Mouse (Mus musculus): ENCODE data around the gene Dexi. TPM values are rescaled to one million over a fixed set of nuclear protein-coding genes. Genes with fewer than 3 reads are reported as not detected.

Dexi gene
- total RNA-seq, 2 experiments from 2014 or later = 68.7 to 72.3 TPM

DNA sequence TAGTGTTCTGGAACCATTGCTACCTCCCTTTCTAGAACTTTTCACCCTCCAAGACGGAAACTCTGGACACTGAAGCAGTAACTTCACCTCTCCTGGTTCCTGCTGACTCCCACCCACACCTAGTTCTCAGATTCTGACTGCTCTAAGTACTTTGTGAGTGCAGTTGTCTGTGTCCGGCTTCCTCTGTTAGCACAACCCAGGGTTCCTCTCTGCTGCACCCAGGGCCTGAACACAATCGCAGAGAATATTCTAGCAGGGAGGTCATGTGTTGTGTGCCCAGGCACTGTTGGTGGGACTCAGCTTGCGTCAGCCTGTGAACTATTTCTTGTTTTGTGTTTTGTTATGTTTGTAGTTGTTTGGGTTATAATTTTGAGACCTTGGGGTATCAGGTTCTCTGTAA lies 51.1 kb downstream of the Dexi start:
- DNase-seq (ENCODE audit: extremely low spot score in 1 of 2, low spot score in 2 of 2) = no peak
- intact Hi-C loops (cut with DNase I) = no loop called here
- no peak overlapping the region for H3K27ac ChIP-seq
- H3K4me3 ChIP-seq = no peak overlapping the region
- no peak for TF ChIP-seq CTCF (IDR thresholded peaks at IDR 0.05)

DNA sequence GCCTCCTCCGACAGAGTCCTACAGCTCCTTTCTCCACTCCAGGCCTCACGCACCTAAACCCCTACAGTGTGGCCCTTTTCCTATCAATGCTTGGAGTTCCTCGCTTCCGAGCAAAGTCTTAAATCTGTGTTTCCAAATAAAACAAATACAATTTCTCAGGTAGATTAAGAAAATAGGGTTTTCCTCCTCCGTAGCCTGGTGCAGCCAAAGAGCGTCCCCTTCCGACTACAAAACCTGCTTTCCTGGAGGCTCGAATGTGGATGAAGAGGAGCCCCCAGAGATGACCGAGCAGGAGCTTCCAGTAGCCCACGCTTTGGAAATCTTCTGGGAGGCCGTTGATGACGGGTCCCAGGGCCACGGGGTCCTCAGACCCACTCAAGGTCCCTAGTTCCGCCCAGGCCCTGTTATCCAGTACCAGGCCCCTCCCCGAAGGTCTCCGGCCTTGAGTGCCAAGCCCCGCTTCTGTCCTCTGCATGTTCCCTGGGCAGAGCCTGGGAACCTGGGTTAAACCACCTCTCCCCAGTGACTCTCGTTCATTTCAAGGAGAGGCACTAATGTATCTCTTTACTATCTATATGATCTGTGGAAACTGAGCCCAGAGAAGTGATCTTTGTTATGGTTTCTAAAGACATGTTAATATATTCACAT lies 52.2 kb downstream of the Dexi start:
- TF ChIP-seq CTCF (IDR thresholded peaks at IDR 0.05) = no peak
- no peak for DNase-seq (ENCODE audit: extremely low spot score in 1 of 2, low spot score in 2 of 2)
- Histone ChIP-seq H3K4me3 (no peak overlapping the region), H3K27ac (no peak overlapping the region)
- intact Hi-C loops (cut with DNase I) = no loop called here

DNA sequence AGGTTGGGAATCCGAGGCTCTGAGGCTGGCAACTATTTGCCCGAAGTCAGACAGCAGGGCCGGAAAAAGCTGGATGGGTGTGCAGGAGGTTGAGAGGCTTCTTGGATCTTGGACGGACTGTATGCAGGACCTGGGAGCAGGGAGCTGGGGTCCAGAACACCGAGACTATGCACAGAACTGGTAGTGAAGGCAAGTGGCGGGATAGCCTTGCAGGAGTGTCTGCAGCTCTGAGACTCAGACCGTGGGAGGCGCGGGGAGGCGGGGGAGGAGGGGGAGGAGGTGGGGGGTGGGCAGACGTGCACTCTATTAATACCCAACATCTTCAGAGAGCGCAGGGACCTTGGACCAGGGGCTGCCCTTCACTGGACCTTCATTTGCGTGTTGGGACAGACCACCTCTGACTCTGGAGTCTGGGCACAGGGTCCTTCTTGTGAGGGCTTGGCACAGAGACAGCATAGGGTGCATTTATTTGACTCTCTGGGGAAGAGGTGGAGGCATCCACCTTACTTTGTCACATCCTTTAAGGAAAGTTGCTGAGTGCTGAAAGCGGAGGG lies 52.9 kb downstream of the Dexi start:
- no peak for TF ChIP-seq CTCF (IDR thresholded peaks at IDR 0.05)
- Histone ChIP-seq H3K4me3 (no peak overlapping the region), H3K27ac (no peak overlapping the region)
- DNase-seq (ENCODE audit: extremely low spot score in 1 of 2, low spot score in 2 of 2) = no peak
- intact Hi-C loops (cut with DNase I) = no loop called here

DNA sequence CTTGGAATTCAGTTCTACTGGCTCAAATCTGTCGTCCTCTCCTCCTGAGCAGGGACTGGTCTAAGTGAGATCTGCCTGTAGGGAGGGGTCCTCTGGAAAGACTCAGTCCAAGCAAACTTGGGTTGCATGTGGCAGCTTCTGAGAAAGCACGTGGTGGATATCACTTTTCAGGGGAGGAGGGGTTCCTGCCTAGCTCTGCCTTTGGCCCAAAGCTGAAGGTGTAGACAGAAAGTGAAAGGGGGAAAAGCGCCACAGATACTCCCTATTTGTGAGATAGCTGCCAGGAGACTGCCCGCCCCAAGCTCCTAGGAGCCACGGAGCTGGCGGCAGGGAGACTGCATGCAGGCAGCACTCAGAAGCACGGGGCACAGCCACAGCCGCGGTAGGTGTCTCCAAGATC lies 53.4 kb downstream of the Dexi start:
- Histone ChIP-seq H3K4me3 (no peak overlapping the region), H3K27ac (no peak overlapping the region)
- TF ChIP-seq CTCF (IDR thresholded peaks at IDR 0.05) = no peak
- no peak for DNase-seq (ENCODE audit: extremely low spot score in 1 of 2, low spot score in 2 of 2)
- intact Hi-C loops (cut with DNase I) = no loop called here

DNA sequence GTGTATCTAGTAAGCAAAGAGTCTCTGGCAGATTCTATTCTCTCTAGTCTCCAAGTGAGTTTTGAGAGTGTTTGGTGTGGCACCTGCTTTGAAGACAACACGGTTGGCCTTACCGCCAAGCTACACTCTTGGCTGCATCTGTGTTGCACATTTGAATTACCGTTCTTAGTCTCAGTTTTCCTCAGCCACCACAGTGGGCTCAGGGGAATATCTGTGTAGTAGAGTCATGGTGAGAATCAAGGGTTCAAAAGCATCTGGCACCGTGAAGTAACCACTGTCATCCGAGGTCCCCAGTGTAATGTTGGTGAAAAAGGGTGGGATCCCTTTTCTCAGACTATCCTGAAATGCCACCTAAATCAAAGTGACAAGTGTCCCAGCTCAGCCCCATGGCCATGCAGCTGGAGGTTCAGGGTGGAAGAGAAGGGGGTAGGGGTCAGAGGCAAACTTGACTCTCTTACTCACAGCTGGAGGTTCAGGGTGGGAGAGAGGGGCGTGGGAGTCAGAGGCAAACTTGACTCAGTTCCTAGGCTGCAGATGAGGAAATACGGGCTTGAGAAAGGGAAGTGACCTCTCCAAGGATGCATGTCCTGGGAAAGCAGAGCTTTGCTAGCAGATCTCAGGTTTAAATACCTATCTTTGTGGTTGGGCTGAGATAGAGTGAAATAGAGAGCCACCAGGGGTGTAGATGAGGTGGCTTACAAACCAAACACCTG lies 53.9 kb downstream of the Dexi start:
- Histone ChIP-seq H3K4me3 (no peak overlapping the region), H3K27ac (no peak overlapping the region)
- DNase-seq (ENCODE audit: extremely low spot score in 1 of 2, low spot score in 2 of 2) = no peak
- intact Hi-C loops (cut with DNase I) = no loop called here
- TF ChIP-seq CTCF (IDR thresholded peaks at IDR 0.05) = no peak

DNA sequence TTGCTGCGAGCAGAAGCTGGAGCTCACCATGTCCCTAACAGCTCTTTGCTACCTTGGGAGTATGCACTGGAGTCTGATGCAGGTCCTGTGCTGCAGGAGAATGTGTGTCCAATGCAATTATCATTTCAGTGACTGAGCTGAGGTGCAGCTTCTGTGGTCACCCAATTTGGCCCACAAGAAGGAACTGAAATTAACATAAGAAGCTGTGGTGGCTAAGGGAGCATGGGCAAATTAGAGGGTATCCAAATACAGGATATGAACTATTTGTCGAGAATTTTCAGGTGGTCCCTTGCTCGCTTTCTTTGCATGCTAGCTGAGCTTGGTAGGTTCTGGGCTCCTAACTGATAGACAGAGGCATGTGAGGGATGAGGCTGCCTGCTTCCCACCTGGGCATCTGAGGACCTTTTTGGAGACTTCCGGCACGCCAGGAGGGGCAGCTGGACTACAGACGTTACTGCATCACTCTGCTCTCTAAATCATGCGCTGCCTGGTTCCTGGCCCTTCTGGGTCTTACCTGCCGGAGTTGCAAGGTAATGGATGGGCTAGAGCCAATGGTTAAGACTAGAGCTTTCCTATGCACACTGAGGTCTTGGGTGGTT lies 54.9 kb downstream of the Dexi start:
- H3K27ac ChIP-seq = no peak overlapping the region
- TF ChIP-seq CTCF (IDR thresholded peaks at IDR 0.05) = no peak
- H3K4me3 ChIP-seq = no peak overlapping the region
- intact Hi-C loops (cut with DNase I) = no loop called here
- DNase-seq (ENCODE audit: extremely low spot score in 1 of 2, low spot score in 2 of 2) = no peak

DNA sequence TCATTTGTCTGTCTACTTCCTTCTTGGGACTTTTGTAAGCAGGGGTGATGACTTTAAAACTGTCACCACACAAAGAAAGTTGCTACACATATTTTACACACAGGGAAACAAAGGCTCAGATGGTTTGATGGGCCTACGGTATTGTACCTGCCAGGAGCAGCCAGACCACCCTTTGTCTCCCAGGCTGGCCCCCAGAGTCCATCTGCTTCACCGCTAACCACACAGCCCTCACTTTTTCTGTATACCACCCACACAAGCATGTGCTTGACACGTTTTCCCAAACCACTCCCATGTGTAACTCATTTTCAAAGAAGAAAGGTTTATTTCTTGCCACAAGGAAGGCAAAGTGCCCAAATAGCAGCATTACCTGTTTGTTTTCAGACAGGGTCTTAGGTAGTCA lies 55.9 kb downstream of the Dexi start:
- no peak for DNase-seq (ENCODE audit: extremely low spot score in 1 of 2, low spot score in 2 of 2)
- TF ChIP-seq CTCF (IDR thresholded peaks at IDR 0.05) = no peak
- no peak overlapping the region for H3K27ac ChIP-seq
- intact Hi-C loops (cut with DNase I) = no loop called here
- H3K4me3 ChIP-seq = no peak overlapping the region

DNA sequence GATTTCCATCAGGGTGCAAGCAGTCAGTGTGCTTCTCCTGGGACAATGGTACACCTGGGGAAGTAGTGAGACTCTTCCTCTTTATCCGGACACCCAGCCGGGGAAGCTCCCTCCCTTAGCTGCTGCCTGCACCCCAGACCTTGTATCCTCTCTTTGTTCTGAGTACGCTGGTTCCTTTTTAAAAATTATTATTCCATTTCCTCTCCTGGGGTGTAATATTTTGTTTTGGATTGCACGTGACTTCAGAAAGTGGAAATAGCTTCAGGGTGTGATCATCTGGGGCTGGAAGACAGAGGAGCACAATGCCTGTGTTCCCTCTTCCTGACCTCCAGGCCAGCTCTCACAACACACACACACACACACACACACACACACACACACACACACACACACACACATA lies 60.5 kb downstream of the Dexi start:
- intact Hi-C loops (cut with DNase I) = no loop called here
- Histone ChIP-seq H3K4me3 (no peak overlapping the region), H3K27ac (no peak overlapping the region)
- no peak for DNase-seq (ENCODE audit: extremely low spot score in 1 of 2, low spot score in 2 of 2)
- TF ChIP-seq CTCF (IDR thresholded peaks at IDR 0.05) = no peak

DNA sequence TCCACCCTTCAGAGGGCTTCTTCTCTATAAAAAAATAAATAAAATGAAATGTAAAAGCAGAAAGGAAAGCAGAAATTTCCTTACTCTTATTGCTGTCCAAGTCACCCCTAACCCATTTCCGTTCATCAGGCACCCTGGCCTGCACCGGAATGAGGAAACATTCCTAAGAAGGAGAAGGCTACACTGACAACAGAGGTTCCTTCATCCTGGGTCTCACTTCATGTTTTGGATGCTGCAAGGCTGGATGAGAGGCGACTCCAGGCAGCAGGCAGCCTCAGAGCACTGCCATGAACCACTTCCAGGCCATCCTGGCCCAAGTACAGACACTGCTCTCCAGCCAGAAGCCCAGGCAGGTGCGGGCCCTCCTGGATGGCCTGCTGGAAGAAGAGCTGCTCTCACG lies 63.0 kb downstream of the Dexi start, which contains the start of gene Ciita:
Gene Ciita, plus strand, starts transcription at position 203 of the 400 bp plus-strand sequence.
- intact Hi-C loops (cut with DNase I) = no loop called here
- no peak for DNase-seq (ENCODE audit: extremely low spot score in 1 of 2, low spot score in 2 of 2)
- TF ChIP-seq CTCF (IDR thresholded peaks at IDR 0.05) = no peak
- Histone ChIP-seq H3K27ac (no peak within 1 kb of the TSS), H3K4me3 (no peak within 1 kb of the TSS)

DNA sequence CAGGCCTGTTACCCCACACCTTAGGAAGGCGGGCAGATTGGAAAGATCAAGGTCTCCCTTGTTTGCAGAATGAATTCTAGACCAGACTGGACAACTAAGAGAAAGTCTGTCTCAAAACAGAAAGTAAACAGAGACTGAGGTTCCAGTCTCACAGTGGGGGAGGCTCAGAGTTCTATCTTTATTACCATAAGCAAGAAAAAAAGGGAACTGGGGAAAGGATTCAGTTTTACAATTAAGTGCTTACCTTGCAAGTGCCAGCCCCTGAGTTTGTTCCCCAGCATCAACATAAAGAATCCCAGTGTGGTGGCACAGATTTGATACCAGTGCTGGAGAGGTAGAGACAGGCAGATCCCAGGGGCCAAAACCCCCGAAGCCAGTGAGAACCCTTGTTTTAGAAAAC lies 66.9 kb downstream of the Dexi start:
- DNase-seq (ENCODE audit: extremely low spot score in 1 of 2, low spot score in 2 of 2) = no peak
- no peak for TF ChIP-seq CTCF (IDR thresholded peaks at IDR 0.05)
- no peak overlapping the region for H3K27ac ChIP-seq
- H3K4me3 ChIP-seq = no peak overlapping the region
- intact Hi-C loops (cut with DNase I) = no loop called here

DNA sequence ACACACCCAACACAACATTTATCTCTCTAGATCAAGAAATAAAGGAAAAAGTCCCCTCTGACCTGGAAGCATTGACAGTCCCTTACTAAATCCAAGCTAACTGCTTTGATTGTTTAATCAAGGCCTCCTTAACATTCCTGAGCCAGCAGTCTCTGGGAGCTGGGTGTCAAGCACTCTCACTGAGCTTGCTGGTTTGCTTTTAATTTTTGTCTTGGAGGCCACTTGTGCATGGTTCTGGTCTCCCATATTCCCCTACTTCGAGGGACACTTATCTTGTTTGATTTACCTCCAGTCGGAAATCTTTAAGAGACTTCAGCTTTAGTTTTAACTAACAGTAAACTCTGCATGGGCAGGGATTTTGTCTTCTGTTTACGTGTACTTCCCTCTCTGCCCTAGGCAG lies 67.9 kb downstream of the Dexi start:
- TF ChIP-seq CTCF (IDR thresholded peaks at IDR 0.05) = no peak
- DNase-seq (ENCODE audit: extremely low spot score in 1 of 2, low spot score in 2 of 2) = no peak
- no peak overlapping the region for H3K27ac ChIP-seq
- intact Hi-C loops (cut with DNase I) = no loop called here
- H3K4me3 ChIP-seq = no peak overlapping the region

DNA sequence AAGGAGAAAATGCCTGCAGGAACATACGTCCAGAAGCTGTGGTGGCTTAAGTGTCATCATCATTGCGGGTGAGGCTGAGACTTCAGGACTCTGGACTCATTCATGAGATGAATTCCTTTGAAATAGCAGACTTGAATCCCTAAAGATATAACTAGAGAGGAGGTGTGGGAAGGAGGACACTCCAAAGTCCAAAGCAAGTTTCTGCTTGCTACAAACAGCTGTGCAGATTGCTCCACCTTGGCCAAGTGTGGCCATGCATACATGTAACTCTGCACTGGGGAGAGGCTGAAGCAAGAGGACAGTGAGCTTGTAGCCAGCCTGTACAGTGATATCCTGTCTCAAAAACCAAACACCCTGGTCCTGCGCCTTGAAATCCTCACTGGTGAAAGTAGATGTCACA lies 70.9 kb downstream of the Dexi start:
- no peak overlapping the region for H3K27ac ChIP-seq
- H3K4me3 ChIP-seq = no peak overlapping the region
- DNase-seq (ENCODE audit: extremely low spot score in 1 of 2, low spot score in 2 of 2) = no peak
- no peak for TF ChIP-seq CTCF (IDR thresholded peaks at IDR 0.05)
- intact Hi-C loops (cut with DNase I) = no loop called here
